Mouse (Mus musculus) ES-E14 (cell line): ENCODE results near the gene Rnf167.

Source experiments
- CHD2 ChIP-seq: IDR thresholded peaks from 2 replicates; pipeline ENCODE4 v1.6.1; 2014; ENCODE audit warnings: mild to moderate bottlenecking, low read depth, low read length, inconsistent platforms
- ZC3H11A ChIP-seq: IDR thresholded peaks from 2 replicates; pipeline ENCODE4 v1.6.1; 2012; ENCODE audit warnings: low read depth, mild to moderate bottlenecking, inconsistent platforms, low read length, borderline replicate concordance

- TF ChIP-seq ZC3H11A (no peak), CHD2 (no peak)
Measured at GRCm38 (mm10) chr11:70626877-70627276, 20.2 kb upstream of the Rnf167 start.
